Mouse (Mus musculus) layer of hippocampus, postnatal 25 days (tissue): ENCODE data around the gene 6430548M08Rik. TPM values are rescaled to one million over a fixed set of nuclear protein-coding genes. Genes with fewer than 3 reads are reported as not detected.
A peak's percentile ranks its signal among the peaks of the same experiment; 100 is the strongest.

Experiments used
- DNase-seq, 2 experiments: peaks; one replicate each; pipeline ENCODE4 v3.0.0; 2022; ENCODE audit warnings: mixed read lengths in 2 of 2, low spot score in 1 of 2; ENCODE audit errors: extremely low spot score in 1 of 2
- total RNA-seq, 2 experiments: library from RNA; stranded (reverse); gene quantifications; 2 replicates each; pipeline ENCODE4 v1.2.3; 2021

6430548M08Rik gene
- total RNA-seq, 2 experiments from 2014 or later, result 151 to 168 TPM

DNA sequence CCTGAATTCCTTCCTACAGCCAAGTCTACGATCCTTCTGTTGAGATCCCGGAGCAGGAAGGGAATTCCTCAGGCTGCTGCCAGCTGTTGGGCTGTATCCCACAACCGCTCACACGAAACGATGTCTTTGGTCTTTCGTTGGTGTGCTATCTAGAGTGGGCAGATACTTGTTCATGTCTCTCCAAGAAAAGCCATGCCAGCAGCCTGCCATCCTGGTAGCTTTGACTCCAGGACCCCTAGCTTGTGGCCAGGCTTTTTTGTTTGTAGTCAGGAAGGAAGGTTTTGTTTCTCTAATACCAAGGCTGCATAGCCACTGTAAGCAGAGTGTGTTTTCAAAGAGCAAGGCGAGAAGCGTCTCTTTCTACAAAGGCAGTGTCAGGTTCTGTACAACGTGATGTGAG is 10.0 kb upstream of the 6430548M08Rik start:
- no peak for DNase-seq

DNA sequence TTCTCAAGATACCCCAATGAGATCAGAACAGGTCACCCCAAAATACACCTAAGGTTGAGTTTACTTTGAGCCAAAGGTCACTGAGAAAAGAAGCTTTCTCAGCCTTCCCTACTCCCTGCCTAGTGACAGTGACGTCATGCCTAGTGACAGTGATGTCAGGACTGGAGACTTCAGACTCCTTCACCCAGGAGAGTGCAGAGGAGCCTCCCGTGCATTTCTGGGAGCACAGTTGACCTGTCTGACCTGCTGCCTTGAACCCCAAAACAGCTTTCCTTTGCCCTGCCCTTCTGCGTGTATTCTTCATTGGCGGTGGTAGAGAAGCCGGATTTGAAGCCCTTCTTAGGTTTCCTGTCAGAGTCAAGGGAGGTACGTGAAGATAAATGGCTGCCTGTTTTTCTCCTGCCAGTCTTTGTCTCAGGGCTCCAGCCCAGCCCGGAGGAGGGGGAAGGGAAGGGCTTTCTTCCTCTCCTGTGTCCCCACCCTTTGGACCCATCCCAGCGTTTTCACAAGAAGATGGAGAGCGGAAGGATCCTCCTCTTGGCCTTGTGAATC is 9.2 kb upstream of the 6430548M08Rik start:
- DNase-seq, result no peak

DNA sequence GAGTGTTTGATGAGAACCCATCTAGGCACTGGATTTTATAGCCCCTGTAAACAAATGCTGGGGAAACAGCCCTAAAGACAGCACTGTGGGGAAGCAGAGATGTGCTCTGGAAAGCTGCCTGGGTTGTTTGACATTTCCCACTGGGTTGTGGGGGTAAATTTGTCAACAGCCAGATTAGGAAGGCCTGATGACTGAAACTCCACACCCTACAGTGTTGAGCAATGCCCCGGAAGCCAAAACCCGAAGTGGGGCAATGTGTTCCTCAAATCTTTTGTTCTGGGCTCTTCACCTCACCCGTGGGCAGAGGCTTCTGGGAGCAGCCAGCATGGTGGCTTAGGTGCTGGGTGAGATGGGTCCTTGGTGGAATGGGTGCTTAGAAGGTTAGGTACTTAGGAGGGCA is 4.8 kb upstream of the 6430548M08Rik start:
- DNase-seq, result no peak

DNA sequence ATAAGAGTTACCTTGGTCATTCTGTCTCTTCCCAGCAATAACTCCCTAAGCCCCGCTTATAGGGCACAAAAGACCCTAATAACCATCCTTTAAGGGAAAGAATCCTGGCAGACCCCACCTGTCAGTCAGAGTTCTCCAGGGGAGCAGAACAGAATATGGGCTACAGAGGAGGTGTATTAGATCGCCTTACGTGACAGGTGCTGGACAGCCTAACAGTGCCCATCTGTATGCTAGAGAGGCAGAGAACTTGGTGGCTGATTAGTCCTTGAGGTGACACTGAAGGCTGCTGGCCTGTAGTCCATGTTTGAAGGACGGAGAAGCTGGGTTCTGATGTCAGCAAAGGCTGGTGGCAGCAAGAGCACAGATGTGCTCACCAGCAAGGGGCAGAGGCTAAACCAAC is 3.0 kb upstream of the 6430548M08Rik start:
- DNase-seq, result no peak

DNA sequence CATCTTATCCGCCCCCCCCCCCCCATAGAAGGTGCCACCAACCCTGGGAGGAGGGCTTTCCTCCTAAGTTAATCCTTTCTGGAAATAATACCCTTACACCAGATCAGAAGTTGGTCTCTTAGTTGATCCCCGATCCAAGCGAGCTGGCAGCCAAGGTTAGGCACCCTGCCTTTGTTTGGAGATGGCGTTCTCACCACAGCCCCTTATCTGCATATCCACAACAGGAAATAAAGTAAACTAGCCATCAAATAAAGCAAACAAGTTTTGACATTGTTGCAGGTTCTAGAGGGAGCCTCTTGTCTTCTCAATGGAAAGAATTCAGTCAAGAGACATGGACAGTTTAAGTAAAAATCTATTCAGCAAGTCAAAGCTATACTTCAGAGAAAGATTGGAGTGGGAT is 2.6 kb upstream of the 6430548M08Rik start:
- DNase-seq, result no peak

DNA sequence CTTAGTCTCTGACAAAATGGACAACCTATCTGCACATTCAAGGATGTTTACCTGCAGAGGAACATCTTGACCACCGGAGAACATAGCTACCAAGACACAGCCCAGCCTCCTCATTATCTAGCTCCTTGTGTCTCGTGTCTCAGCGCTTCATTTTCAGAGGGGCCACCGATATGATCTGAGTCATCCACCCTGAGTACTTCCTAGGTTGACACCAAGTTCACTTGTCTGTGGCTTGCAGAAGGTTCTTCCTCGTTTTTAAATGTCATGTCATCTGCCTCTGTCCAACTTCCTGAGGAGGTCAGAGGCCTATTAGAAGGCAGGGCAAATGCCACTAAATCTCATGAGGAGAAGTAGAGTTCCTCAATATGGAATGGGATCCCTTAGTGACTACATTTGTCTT is 1.4 kb upstream of the 6430548M08Rik start:
- DNase-seq, result no peak

DNA sequence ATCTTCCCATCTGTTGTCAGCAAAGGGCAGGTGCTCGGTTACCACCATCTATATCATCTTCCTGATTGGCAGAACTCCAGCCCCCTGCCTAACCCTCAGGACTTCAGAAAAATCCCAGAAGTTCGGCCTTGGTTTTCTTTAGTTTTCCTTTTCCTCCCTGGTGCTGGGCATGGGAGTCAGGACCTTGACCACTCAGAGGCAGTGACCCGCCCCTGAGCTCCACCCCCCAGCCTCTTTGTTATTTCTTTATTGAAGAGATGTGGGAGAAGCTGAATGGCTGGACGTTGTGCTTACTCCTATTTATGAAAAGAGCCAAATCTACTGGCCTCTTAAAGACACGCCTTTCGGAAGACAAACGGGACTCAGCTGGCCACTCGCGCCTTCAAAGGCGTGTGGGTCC is 646 bp upstream of the 6430548M08Rik start:
- no peak for DNase-seq

DNA sequence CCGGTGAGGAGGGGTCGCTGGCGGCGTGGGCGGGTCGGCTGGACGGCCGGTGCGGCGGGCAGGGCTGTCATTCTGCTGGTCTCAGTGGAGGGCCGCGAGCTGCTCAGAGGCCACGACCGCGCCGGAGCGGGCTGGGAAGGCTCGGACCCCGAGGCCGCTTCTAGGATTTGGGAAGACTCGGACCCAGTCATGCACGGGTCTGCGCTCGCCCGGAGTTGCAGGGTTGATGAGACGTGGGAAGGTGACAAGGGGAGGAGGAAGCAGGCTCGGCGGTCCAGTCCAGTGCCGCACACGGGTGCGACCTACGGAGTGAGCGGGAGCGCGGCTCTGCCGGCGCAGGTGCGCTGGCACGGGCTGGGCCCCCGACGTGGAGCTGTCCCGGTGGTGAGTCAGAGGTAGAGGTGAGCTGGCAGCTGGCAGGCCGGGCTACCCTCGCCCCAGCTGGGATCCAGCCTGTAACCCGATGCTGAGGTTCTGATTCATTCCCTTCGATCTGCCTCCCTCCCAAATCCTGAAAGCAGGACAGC is 426 bp downstream of the 6430548M08Rik start:
- peak in 1 of 2 experiments; percentile 34 for DNase-seq

DNA sequence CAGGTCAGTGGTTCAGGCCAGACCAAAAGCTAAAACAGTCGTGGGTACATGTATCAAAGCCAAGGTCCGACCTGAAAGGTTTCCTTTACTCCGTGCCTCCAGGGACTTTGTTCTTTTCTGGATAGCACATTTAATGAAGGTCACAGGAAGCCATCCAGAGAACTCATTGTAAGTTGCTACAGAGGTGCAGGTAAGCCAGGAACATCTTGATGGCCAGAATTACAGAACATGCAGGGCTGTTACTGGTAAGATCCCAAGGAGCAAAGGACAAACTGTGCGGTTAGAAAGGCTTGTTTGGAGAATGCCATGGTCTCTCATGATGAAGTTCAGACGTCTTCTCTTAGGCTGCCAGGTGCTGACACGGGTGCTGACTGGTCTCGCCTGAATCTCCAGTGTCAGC is 2.6 kb downstream of the 6430548M08Rik start:
- no peak for DNase-seq

DNA sequence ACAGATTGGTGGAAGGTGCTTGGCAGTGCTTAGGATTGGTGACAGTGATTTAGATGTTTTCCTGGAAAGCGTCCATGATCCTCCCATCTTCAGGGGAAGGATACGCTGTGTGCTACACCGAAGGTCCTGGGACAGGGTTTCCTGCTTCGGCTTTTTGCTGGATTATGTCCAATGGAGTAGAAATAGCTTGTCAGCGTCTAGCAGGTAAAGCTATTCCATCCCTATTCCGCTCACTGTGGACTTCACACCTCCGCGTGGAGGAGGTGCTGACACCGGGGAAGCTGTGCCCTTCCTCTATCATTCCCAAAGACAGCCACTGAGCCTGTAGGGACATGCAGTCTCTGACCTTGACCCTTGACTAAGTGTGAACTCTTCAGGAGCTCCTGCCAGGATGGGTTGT is 4.2 kb downstream of the 6430548M08Rik start:
- no peak for DNase-seq

DNA sequence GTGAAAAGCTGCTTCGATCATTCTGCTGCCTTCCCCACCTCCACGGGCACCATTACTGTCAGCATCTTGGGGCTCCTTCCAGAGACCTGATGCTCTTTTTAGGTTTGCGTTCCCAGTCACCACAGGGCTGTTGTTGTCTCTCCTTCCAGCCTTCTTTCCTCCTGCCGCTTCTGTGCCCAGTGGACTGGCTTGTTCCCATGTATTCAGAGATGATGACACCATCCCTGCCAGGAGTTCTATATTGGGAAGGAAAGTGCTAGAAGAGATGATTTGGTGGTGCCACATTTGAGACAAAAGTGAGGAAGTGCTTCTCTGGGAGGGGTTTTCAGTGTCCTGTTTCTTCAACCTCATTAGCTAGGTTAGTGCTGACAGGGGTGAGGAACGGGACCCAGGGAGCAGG is 4.9 kb downstream of the 6430548M08Rik start:
- DNase-seq, result no peak

DNA sequence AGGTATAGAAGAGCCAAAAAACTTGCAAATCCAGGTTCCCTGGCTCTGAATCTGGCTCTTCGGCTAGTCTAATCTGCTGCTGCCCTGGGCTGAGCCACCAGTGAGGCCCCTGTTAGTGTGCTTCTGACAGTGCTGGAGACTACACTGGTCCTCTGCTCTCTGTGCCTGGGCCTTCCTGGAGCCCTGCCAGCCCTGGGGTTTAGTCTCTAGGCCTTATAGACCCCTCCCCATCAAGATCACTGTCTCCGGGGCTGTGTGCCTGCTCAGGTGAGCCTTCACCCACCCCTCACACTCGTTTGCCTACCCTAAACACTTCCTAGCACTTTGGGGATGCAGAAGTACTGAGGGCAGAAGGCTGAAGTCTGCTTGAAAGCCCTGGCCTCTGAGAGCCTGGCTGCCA is 5.5 kb downstream of the 6430548M08Rik start:
- no peak for DNase-seq

DNA sequence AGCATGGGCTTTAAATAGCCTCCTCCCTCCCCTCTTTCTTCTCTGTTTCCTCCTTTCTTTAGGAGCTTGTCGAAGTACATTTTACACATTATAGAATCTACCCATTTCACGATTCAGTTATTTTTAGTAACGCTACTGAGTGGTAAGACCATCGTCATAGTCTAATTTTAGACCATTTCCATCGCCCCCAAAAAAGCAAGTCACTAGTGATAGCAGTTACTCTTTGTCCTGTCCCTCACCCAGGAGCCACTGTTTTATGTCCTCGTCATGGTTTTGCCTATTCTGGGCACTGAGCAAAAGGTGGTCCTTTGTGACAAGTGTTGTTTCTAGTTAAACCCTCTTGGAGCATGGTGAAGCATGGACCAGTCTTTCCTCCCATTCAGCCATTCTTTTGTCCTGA is 6.0 kb downstream of the 6430548M08Rik start:
- no peak for DNase-seq

DNA sequence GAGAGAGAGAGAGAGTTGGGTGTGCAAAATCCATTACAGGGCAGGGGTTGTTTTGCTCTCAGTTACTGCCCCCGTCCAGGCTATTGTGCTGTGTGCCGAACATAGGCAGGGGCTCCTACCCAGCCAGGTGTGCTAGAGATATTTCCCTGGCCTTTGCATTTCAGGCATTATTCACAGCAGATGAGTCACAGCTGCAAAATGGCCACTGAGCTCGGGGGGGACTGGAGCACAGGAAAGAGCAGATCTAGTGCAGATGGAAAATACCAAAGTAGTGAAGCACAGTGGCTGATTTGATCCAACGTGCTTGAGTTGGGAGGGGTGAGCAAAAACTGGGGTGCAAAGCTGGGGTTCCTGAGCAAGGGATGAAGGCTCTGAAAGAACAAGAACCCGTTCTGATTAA is 7.0 kb downstream of the 6430548M08Rik start:
- DNase-seq, result no peak

DNA sequence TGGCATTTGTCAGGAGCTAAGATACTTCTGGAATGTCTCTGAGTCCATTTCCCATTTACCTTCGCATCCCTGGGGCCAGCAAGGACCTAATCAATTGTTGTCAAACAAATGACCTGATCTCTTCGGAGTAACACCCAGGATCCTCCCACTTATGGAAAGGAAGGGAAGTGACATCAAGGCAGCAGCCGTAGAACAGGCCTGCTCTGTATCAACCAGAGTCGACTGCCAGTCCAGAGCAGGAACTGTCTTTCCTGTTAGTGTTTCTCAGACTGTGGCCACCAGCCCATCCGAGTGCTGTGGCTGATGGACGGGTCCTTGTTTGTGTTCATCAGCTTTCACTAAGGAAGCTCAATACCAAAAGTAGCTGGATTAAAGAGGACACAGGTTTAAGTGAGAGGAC is 10.3 kb downstream of the 6430548M08Rik start:
- DNase-seq, result no peak

DNA sequence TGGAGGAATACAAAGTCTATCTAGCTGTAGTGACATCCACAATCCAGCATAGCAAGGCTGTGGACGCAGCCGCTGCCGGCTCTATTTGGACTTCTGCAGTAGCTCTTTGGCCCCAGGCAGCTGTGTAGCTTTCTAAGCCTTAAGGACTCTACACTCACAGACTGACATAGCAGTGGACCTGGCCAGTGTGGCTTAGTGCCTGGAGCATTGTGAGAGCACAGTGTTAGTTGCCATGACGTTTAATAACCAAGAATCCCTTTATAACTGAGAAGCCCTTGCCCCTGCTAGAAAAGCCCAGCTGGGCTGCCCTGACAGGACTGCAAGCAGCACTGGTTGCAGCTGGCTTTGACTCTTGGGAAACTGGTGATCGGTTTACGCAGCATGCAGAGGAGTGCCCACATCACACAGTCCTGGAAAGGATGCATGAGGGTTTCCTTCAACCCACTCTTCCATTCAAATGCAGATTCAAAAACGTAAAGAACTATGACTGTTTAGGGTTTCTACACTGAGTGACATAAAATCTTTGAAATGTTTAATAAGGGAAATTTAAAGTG is 11.0 kb downstream of the 6430548M08Rik start:
- DNase-seq, result no peak

DNA sequence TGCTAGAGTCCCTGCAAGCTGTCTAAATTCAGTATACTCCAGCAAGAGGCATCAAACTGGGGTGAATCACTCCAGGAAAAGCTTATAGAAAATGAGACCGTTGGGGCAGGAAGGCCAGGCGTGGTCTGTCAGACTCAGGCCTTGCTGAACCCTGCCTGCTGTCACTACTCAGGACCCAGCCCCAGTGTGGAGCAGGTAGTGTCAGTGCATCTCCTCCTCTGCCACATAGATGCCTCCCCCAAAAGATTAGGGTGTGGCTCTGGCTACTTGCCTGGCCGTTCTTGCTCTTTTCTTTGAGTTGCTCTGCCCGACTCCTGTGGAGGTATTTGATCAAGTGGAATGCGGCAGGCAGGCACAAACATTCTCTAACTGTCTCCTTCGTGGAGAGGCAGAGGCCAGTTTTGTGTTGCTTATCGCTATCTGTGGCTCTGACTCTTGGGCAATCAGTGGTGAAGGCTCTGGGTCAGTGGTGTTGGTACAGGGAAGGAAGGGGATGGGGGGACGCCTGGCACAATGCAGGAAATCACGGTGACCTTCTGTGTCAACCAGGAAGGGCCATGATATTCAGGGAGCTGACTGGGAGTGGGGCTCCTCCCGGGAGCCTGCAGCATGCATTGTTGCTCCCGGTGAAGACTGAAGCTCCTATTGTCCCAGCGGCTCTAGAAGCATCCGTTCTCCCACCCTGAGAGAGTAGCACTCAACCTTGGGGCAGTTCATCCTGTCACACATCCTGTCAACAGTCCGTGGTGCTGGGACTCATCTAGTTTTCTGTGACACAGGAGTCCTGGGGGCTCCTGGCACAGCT is 12.6 kb downstream of the 6430548M08Rik start:
- no peak for DNase-seq

DNA sequence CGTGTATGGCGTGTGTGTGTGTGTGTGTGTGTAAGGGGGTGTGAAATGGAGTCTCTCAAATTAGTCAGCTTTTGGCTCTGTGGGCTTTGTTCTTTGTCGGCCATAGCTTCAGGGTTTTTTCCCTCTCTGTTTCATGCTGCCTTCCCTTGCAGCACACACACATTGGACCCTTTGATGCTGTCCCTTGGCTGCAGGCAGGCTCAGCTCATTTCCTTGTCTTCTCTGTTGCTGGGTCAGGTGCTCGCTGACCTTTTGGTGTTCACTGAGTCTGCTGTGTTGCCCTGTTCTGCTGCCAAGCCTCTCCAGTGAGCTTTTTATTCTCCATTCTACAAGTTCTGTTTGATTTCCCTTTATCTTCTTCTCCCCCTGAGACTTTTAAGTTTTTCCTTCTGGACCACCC is 15.6 kb downstream of the 6430548M08Rik start:
- no peak for DNase-seq

DNA sequence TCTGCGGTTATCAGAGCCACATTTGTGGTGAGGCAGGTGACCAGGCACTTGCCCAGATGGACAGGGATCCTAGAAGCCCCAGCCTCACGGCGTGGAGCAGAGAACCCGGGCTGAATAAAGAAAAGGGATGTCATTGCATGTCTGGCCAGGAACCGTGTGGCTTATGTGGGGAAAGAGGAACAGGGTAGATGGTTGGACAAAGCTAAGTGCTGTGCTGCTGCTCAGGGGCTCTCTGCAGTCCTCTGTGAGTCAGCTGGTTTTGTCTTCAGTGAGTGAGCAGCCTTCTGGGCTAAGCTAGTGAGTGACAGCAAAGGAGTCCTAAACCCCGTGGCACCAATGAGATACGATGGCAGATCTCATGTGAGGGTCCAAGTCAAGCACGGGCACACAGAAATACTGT is 17.2 kb downstream of the 6430548M08Rik start:
- DNase-seq, result no peak

DNA sequence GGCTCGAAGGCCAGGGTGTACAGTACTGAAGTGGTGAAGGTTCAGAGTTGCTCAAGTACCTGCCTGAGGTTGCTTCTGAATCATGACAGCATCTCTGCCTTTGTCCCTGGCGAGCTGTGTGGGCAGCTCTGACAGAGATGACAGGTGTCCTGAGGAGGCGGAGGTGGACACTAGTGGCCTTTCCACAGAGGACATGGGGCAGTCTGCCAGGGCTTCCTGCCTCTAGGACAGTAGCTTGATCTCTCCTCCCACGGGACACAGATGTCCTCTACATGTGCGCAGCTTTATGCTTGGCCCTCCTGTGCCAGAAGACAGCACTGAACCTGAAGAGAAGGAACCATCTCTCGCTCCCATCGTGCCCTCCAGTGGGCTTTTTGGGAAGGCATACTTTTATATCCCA is 19.2 kb downstream of the 6430548M08Rik start:
- no peak for DNase-seq

DNA sequence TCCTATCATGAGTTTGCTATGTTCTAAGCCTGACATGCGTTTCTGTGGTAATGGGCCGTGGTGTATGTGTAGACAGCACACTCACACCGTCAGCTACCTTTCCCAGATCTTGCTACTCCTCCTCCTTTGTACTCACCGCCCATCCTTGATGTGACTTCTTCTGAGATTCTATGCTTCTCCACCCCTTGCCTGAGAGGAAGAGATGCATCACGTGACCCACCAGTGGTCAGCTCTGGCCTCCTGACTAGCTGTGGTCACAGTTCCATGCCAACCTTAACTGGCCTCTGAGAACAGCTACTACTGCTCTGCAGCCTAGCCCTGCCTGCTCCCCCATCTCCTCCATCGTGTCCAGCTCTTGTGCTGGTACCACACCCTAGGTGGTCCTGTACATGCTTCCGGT is 21.7 kb downstream of the 6430548M08Rik start:
- no peak for DNase-seq

DNA sequence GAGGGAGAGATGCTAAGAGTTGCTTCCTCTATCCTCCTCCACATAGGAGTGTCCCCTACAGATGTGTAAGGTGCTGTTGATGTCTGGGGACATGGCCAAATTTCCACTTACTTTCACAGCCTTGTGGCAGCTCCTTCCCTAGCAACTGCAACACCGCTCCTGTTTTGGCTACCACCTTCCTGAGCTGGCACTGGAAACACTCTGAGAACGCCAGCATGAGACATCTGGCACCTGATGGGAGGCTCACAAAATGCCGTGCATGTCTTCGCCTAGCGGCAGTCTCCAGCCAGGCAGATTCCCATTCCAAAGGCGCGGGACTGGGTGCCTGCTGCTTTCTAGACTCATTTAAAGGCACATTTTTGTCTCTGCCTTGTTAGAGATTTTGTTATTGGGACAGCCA is 22.7 kb downstream of the 6430548M08Rik start:
- peak in 1 of 2 experiments; percentile 30 for DNase-seq
